Mouse (Mus musculus): ENCODE measurements around the gene Cd27. TPM values are rescaled to one million over a fixed set of nuclear protein-coding genes. Genes with fewer than 3 reads are reported as not detected.
A peak's percentile ranks its signal among the peaks of the same experiment; 100 is the strongest.

The Cd27 gene
- polyA plus RNA-seq, 1 experiment from 2014 or later, result 0.77 TPM

- H3K27me3 ChIP-seq (ENCODE audit: control insufficient read depth, insufficient read depth, low read length), result no peaks in the 10 kb centered on the region
- H3K4me2 ChIP-seq (ENCODE audit: low read depth), result no peak overlapping the region
- H3K4me3 ChIP-seq (ENCODE audit: low read depth, low read length), result no peak overlapping the region
- no peak for DNase-seq (ENCODE audit: low spot score)
- 13% methylated on average over 1 of the region's 1 CpGs for WGBS
- no peak for ATAC-seq (ENCODE audit: insufficient read depth, low FRiP score, low TSS enrichment)
- H3K9ac ChIP-seq (ENCODE audit: low read length), result no peak overlapping the region
- peaks cover 2% of the 10 kb centered on the region; the same call in 1 of the 2 replicates for H3K4me1 ChIP-seq (ENCODE audit: control insufficient read depth, insufficient read depth, low read length)
- H3K27ac ChIP-seq (ENCODE audit: low read depth, low read length), result no peak overlapping the region
- no peaks in the 10 kb centered on the region for H3K9me3 ChIP-seq (ENCODE audit: control insufficient read depth, low read length)
- H3K36me3 ChIP-seq (ENCODE audit: control insufficient read depth, insufficient read depth, low read length), result 0 out of 2 replicates have a peak, but pooled peaks cover 2% of the 10 kb centered on the region
Observed at GRCm38 (mm10) chr6:125195541-125196075, 41.2 kb downstream of the Cd27 start.

GRCm38 (mm10) chr6:125193390-125193789 is 43.4 kb downstream of the Cd27 start:
- Histone ChIP-seq H3K27ac (ENCODE audit: low read depth, low read length) (no peak overlapping the region), H3K36me3 (ENCODE audit: control insufficient read depth, insufficient read depth, low read length) (peaks cover 4% of the 10 kb centered on the region; the same call in 1 of the 2 replicates), H3K27me3 (ENCODE audit: control insufficient read depth, insufficient read depth, low read length) (no peaks in the 10 kb centered on the region), H3K4me1 (ENCODE audit: control insufficient read depth, insufficient read depth, low read length) (peaks cover 2% of the 10 kb centered on the region; the same call in 1 of the 2 replicates), H3K9me3 (ENCODE audit: control insufficient read depth, low read length) (no peaks in the 10 kb centered on the region), H3K9ac (ENCODE audit: low read length) (no peak overlapping the region), H3K4me2 (ENCODE audit: low read depth) (no peak overlapping the region; the same call in 1 of the 2 replicates), H3K4me3 (ENCODE audit: low read depth, low read length) (no peak overlapping the region; the same call in 1 of the 2 replicates)
- DNase-seq (ENCODE audit: low spot score), result no peak
- no peak for ATAC-seq (ENCODE audit: insufficient read depth, low FRiP score, low TSS enrichment)
- WGBS, result 84% methylated on average over 7 of the region's 7 CpGs

GRCm38 (mm10) chr6:125192841-125193240 is 44.0 kb downstream of the Cd27 start:
- peaks cover 4% of the 10 kb centered on the region; the same call in 1 of the 2 replicates for H3K36me3 ChIP-seq (ENCODE audit: control insufficient read depth, insufficient read depth, low read length)
- H3K9ac ChIP-seq (ENCODE audit: low read length), result peak overlapping the region; percentile 76
- no peak overlapping the region for H3K27ac ChIP-seq (ENCODE audit: low read depth, low read length)
- H3K4me1 ChIP-seq (ENCODE audit: control insufficient read depth, insufficient read depth, low read length), result peaks cover 2% of the 10 kb centered on the region; the same call in 1 of the 2 replicates
- WGBS, result 51% methylated on average over 5 of the region's 5 CpGs
- ATAC-seq (ENCODE audit: insufficient read depth, low FRiP score, low TSS enrichment) (no peak), DNase-seq (ENCODE audit: low spot score) (no peak)
- H3K4me2 ChIP-seq (ENCODE audit: low read depth), result peak overlapping the region; percentile 85
- H3K4me3 ChIP-seq (ENCODE audit: low read depth, low read length), result peak overlapping the region; percentile 60
- no peaks in the 10 kb centered on the region for H3K27me3 ChIP-seq (ENCODE audit: control insufficient read depth, insufficient read depth, low read length)
- H3K9me3 ChIP-seq (ENCODE audit: control insufficient read depth, low read length), result no peaks in the 10 kb centered on the region

GRCm38 (mm10) chr6:125192016-125192714 is 44.6 kb downstream of the Cd27 start:
- WGBS, result under 1% methylated on average over 34 of the region's 34 CpGs
- Histone ChIP-seq H3K9ac (ENCODE audit: low read length) (peak overlapping the region; percentile 76), H3K9me3 (ENCODE audit: control insufficient read depth, low read length) (no peaks in the 10 kb centered on the region), H3K4me1 (ENCODE audit: control insufficient read depth, insufficient read depth, low read length) (peaks cover 2% of the 10 kb centered on the region; the same call in 1 of the 2 replicates), H3K36me3 (ENCODE audit: control insufficient read depth, insufficient read depth, low read length) (peaks cover 4% of the 10 kb centered on the region; the same call in 1 of the 2 replicates), H3K27ac (ENCODE audit: low read depth, low read length) (peak overlapping the region; percentile 94), H3K27me3 (ENCODE audit: control insufficient read depth, insufficient read depth, low read length) (no peaks in the 10 kb centered on the region), H3K4me3 (ENCODE audit: low read depth, low read length) (peak overlapping the region; percentile 60), H3K4me2 (ENCODE audit: low read depth) (peak overlapping the region; percentile 85)
- ATAC-seq (ENCODE audit: insufficient read depth, low FRiP score, low TSS enrichment), result peak; percentile 94
- peak; percentile 94 for DNase-seq (ENCODE audit: low spot score)

DNA sequence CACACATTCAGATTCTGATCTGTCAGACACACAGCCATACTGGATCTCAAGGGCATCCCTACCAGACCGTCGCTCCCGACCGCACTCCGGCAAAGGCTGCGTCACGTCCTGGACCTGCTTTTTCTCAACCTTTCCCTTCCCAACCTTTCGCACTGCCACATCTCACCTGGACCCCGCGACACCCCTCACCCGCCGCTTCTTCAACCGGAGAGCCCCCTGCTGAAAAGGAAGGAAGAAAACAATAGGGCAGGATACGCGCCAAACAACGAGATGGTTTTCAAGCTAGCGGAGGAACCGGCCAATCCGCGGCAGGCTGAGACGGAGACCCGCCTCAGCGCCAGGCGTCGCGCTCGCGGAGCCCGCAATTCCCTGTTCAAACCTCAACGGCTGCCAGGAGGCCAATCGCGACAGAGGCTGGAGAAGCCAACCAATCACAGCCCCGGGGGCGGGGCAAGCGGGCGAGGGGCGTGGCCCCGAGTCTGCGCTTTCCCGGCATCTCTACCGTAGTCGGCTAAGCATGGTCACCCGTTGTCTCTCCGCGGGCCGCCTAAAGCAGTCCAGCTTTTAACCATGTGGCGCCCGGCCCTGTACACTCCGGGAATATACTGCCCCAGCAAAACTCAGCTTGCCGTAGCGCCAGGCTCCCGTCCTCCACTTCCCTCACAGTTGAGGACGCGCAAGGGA is 45.3 kb downstream of the Cd27 start, which contains the start of the genes Ncapd2 and Mrpl51:
Gene Ncapd2 (minus strand): TSS at position 370 of the 684 bp plus-strand sequence.
Gene Mrpl51 (plus strand): TSS at position 470 of the 684 bp plus-strand sequence.
- H3K36me3 ChIP-seq (ENCODE audit: control insufficient read depth, insufficient read depth, low read length), result peaks cover 8% of the 10 kb centered on the region; the same call in 1 of the 2 replicates
- DNase-seq (ENCODE audit: low spot score), result peak; percentile 100
- under 1% methylated on average over 54 of the region's 54 CpGs for WGBS
- peak within 1 kb of the TSS; percentile 85 for H3K4me2 ChIP-seq (ENCODE audit: low read depth)
- H3K27ac ChIP-seq (ENCODE audit: low read depth, low read length), result peak within 1 kb of the TSS; percentile 94
- peak; percentile 97 for ATAC-seq (ENCODE audit: insufficient read depth, low FRiP score, low TSS enrichment)
- peak within 1 kb of the TSS; percentile 60 for H3K4me3 ChIP-seq (ENCODE audit: low read depth, low read length)
- H3K4me1 ChIP-seq (ENCODE audit: control insufficient read depth, insufficient read depth, low read length), result peaks cover 2% of the 10 kb centered on the region; the same call in 1 of the 2 replicates
- H3K9me3 ChIP-seq (ENCODE audit: control insufficient read depth, low read length), result no peaks in the 10 kb centered on the region
- peak within 1 kb of the TSS; percentile 76 for H3K9ac ChIP-seq (ENCODE audit: low read length)
- H3K27me3 ChIP-seq (ENCODE audit: control insufficient read depth, insufficient read depth, low read length), result no peaks in the 10 kb centered on the region

GRCm38 (mm10) chr6:125190816-125191215 is 46.0 kb downstream of the Cd27 start:
- H3K36me3 ChIP-seq (ENCODE audit: control insufficient read depth, insufficient read depth, low read length), result peaks cover 12% of the 10 kb centered on the region; the same call in 1 of the 2 replicates
- peak overlapping the region; percentile 85 for H3K4me2 ChIP-seq (ENCODE audit: low read depth)
- H3K9ac ChIP-seq (ENCODE audit: low read length), result peak overlapping the region; percentile 76
- peaks cover 2% of the 10 kb centered on the region; the same call in 1 of the 2 replicates for H3K4me1 ChIP-seq (ENCODE audit: control insufficient read depth, insufficient read depth, low read length)
- ATAC-seq (ENCODE audit: insufficient read depth, low FRiP score, low TSS enrichment) (no peak), DNase-seq (ENCODE audit: low spot score) (no peak)
- peak overlapping the region; percentile 94 for H3K27ac ChIP-seq (ENCODE audit: low read depth, low read length)
- H3K4me3 ChIP-seq (ENCODE audit: low read depth, low read length), result peak overlapping the region; percentile 60
- no peaks in the 10 kb centered on the region for H3K9me3 ChIP-seq (ENCODE audit: control insufficient read depth, low read length)
- H3K27me3 ChIP-seq (ENCODE audit: control insufficient read depth, insufficient read depth, low read length), result no peaks in the 10 kb centered on the region

GRCm38 (mm10) chr6:125186203-125186602 is 50.6 kb downstream of the Cd27 start:
- DNase-seq (ENCODE audit: low spot score) (no peak), ATAC-seq (ENCODE audit: insufficient read depth, low FRiP score, low TSS enrichment) (no peak)
- Histone ChIP-seq H3K36me3 (ENCODE audit: control insufficient read depth, insufficient read depth, low read length) (peaks cover 33% of the 10 kb centered on the region), H3K27ac (ENCODE audit: low read depth, low read length) (no peak overlapping the region), H3K4me2 (ENCODE audit: low read depth) (no peak overlapping the region), H3K27me3 (ENCODE audit: control insufficient read depth, insufficient read depth, low read length) (no peaks in the 10 kb centered on the region), H3K4me1 (ENCODE audit: control insufficient read depth, insufficient read depth, low read length) (no peaks in the 10 kb centered on the region; the same call in 1 of the 2 replicates), H3K9me3 (ENCODE audit: control insufficient read depth, low read length) (no peaks in the 10 kb centered on the region), H3K4me3 (ENCODE audit: low read depth, low read length) (no peak overlapping the region), H3K9ac (ENCODE audit: low read length) (no peak overlapping the region)
- 95% methylated on average over 10 of the region's 10 CpGs for WGBS
